Mouse (Mus musculus) gastrocnemius, adult 2 months (tissue): Measurements from ENCODE around the gene Rpl19. TPM values are rescaled to one million over a fixed set of nuclear protein-coding genes. Genes with fewer than 3 reads are reported as not detected.
A peak's percentile ranks its signal among the peaks of the same experiment; 100 is the strongest.

ENCODE experiments used
- DNase-seq: peaks from one replicate; pipeline ENCODE4 v3.0.0; 2022
- H3K27ac ChIP-seq: fragments of 200-600 bp; 2 replicates; pipeline ENCODE4 v1.8.1; 2022; ENCODE audit warnings: mild to moderate bottlenecking
- H3K4me3 ChIP-seq: fragments of 200-600 bp; 2 replicates; pipeline ENCODE4 v1.8.1; 2022; ENCODE audit warnings: mild to moderate bottlenecking, moderate library complexity
- CTCF ChIP-seq: fragments of 200-600 bp; IDR thresholded peaks from 2 replicates; pipeline ENCODE4 v1.8.1; 2022; ENCODE audit warnings: antibody characterized with exemption, mild to moderate bottlenecking, moderate library complexity
- intact Hi-C: fragments of 180-260 bp; cut with DNase I; formaldehyde crosslinking; loops from one replicate; pipeline ENCODE4 v1.15.1; 2025
- total RNA-seq, 2 experiments: library from RNA; stranded (reverse); gene quantifications; 2 replicates each; pipeline ENCODE4 v1.2.3; 2021

Gene Rpl19
- total RNA-seq, 2 experiments from 2014 or later: 404 to 490 TPM

DNA sequence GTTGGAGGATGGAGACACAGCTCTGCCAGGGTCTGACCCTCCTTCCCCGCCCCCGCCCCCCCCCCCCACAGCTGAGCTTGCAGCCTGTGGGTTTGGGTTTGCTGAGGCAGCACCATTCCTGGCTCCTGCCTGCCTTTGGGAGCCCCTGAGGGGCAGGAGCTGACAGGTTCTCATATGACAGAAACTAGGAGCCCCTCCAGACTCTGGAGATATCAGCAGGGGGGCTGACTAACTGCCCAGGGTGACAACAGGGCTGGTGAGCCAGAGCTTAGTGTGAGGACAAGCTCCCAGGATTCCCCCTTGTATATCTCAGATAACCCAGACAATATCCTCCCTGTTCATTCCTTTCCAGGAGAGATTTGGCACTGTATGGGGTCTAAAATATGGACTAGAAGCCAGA lies 24.4 kb downstream of the Rpl19 start:
- H3K4me3 ChIP-seq: no peak overlapping the region
- intact Hi-C loops: no loop called here
- no peak overlapping the region for H3K27ac ChIP-seq
- no peak for TF ChIP-seq CTCF
- DNase-seq: no peak

DNA sequence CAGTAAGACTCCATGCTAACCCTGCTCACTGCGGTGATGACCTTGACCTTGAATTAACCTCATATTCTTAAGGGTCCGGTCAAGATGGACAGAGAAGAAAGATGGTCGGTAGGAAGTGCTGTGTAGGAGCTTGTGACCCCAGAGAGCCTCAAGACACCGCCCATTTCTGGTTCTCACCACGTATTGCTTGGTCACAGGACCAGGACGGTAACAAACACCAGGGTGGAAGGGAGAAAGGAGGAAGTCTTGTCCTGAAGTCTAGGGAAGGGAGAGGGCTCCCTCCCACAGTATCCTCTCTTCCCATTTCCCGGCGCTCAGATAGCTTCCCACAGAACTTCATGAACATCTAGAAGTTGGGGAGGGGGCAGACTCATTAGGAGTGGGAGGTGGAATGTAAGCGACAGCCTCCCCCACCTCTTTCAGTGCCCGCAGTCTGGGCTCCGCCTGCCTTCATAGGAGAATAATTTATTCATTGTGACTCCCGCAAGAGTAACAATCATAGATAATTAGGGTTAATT lies 25.2 kb downstream of the Rpl19 start:
- intact Hi-C loops: no loop called here
- peak overlapping the region; percentile 70 for H3K4me3 ChIP-seq
- no peak overlapping the region for H3K27ac ChIP-seq
- no peak for TF ChIP-seq CTCF
- no peak for DNase-seq

GRCm38 (mm10) chr11:98052129-98052988 lies 25.8 kb downstream of the Rpl19 start:
- H3K27ac ChIP-seq: 0 out of 2 replicates have a peak overlapping the region, but pooled peaks have one; percentile 12
- TF ChIP-seq CTCF: no peak
- intact Hi-C loops: no loop called here
- no peak for DNase-seq
- peak overlapping the region; percentile 70 for H3K4me3 ChIP-seq

DNA sequence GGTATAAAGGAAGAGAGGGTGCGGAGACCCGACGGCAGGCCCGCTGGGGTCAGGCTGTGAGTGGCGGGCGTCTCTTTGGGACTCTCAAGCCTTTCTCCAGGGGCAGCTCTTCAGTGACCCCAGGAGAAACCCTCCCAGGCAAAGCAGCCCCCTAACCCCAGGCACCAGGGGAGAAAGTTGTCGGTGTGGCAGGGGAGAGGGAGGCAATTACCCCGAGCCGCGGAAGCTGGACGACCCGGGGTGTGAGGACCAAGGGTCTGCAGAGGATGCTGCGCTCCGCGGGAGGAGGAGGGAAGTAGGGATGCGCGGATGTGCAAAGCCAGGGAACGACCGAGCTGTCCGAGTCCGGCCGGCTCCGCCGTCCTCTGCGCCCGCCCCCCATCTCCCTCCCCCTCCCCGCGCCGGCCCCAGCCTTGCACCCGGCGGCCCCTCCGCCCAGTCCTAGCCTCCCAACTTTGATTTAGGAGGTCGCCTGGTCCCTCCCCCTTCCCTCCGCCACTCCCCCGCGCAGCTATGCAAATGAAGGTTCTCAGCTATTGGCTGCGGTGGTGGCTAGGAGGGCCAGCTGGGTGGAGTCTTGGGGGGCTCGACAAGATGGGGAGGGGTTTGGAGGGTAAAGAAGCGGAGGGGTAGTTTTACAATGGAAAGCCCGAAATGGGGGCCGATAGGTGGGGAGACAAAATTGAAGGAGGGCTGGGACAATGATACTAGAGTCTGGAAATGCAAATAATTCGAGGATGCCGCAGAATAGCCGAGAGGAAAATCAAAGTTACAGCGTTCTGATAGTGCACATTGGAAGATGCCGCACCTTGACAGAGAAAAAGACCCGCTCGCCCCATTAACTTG lies 26.7 kb downstream of the Rpl19 start, which contains the start of gene Stac2:
TSS of gene Stac2 (minus strand) at position 474 of the 846 bp plus-strand sequence.
- Histone ChIP-seq H3K27ac (0 out of 2 replicates have a peak within 1 kb of the TSS, but pooled peaks have one; percentile 12), H3K4me3 (peak within 1 kb of the TSS; percentile 70)
- peak; percentile 78 for DNase-seq
- intact Hi-C loops: no loop called here
- no peak for TF ChIP-seq CTCF

DNA sequence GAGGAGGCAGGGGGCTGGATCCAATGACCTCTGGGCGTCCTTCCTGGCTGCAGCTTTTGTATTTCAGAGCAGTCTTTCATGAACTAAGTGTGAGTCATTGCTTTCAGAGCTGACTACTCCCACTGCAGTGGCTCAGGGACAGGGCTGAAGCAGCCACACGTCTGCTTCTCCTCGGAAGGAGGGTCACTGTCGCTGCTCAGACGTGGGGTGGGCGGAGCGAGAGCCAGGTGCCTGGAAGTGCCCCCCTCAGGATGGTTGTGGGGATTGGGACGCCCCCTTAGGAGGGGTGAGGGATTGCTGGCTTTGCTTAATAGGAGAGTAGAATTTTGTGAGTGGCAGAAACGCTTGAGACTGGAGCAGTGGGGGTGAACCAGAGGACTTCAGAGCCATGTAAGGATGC lies 31.0 kb downstream of the Rpl19 start:
- H3K27ac ChIP-seq: no peak overlapping the region
- H3K4me3 ChIP-seq: no peak overlapping the region
- intact Hi-C loops: no loop called here
- TF ChIP-seq CTCF: no peak
- DNase-seq: no peak

GRCm38 (mm10) chr11:98057998-98058397 lies 31.5 kb downstream of the Rpl19 start:
- DNase-seq: peak; percentile 45
- Histone ChIP-seq H3K27ac (no peak overlapping the region), H3K4me3 (no peak overlapping the region)
- no peak for TF ChIP-seq CTCF
- intact Hi-C loops: no loop called here

GRCm38 (mm10) chr11:98059662-98060061 lies 33.2 kb downstream of the Rpl19 start:
- peak overlapping the region; percentile 40; the same call in 1 of the 2 replicates for H3K27ac ChIP-seq
- no peak for TF ChIP-seq CTCF
- DNase-seq: peak; percentile 80
- H3K4me3 ChIP-seq: no peak overlapping the region
- intact Hi-C loops: no loop called here

DNA sequence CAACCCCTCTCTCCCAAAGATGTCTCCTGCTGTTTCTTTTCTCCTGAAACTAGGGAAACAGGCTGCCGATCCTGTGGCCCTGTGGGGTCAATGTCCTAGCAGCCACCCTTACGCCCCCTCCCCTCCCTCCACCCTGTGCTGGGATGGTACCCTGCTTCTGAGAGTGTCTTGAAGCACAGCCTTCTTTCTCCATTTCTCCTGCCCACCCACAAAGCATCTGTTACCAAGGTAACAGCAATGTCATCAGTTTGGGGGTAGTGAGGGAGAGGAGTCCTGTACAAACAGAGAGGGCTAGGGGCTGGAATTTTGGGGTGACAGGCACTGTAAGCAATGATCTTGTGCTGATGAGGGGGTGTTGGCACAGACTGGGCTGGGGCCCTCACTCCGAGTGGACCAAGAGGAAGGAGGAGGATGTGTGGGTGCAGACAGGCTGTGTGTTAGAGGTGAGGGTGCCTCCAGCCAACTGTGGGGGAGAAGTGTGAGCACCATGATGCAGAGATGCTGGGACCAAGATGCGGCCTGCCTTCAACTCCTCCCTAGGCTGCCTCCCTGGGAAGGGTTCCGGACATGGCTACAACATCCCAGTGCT lies 33.7 kb downstream of the Rpl19 start:
- Histone ChIP-seq H3K27ac (peak overlapping the region; percentile 40; the same call in 1 of the 2 replicates), H3K4me3 (no peak overlapping the region)
- TF ChIP-seq CTCF: no peak
- intact Hi-C loops: no loop called here
- no peak for DNase-seq

- no peak for TF ChIP-seq CTCF
- intact Hi-C loops: no loop called here
- DNase-seq: no peak
- Histone ChIP-seq H3K4me3 (no peak overlapping the region), H3K27ac (no peak overlapping the region)
These were observed 34.9 kb downstream of the Rpl19 start for GRCm38 (mm10) chr11:98061441-98061840.

GRCm38 (mm10) chr11:98061904-98062562 lies 35.5 kb downstream of the Rpl19 start:
- Histone ChIP-seq H3K4me3 (no peak overlapping the region), H3K27ac (no peak overlapping the region)
- intact Hi-C loops: no loop called here
- no peak for TF ChIP-seq CTCF
- DNase-seq: peak; percentile 36

DNA sequence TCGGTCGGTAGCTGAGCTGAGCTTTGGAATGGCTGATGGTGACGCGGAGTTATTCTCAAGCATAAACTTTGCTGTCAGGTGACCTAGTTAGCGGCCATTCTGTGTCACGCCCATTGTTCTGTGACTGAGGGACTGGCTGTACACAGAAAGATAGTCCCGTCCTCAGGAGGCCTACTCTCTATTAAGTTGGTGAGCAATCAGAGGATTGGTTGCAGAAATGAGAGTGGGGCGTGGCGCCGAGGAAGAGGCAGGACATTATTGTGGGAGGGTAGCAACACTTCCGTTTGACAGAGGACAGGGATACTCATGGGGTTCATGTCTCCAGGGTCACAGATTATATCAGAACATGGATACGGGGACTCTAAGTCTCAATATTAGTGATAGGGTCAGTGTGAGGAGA lies 39.7 kb downstream of the Rpl19 start:
- DNase-seq: no peak
- H3K4me3 ChIP-seq: no peak overlapping the region
- intact Hi-C loops: no loop called here
- no peak for TF ChIP-seq CTCF
- no peak overlapping the region for H3K27ac ChIP-seq

DNA sequence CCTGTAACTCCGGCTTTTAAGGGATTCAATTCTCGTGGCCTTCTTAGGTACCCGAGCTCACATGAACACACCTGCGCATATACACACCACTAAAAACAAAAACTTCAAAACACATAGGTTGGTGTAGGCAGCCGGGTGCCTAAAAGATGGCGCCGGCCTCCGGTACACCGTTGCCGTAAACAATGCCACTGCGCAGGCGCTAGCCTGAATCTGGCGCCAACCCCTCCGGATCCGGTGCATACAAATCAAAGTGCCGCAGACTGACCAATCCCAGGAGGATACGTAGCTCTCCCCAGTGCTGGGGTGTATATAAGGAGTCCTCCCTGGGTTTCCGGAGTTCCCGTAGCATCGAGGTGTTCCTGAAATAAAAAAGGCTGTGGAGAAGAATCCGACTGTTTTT lies 40.7 kb downstream of the Rpl19 start:
- Histone ChIP-seq H3K4me3 (no peak overlapping the region), H3K27ac (no peak overlapping the region)
- DNase-seq: no peak
- intact Hi-C loops: no loop called here
- no peak for TF ChIP-seq CTCF
